Mouse (Mus musculus): ENCODE results near the gene Pdcd6ip. TPM values are rescaled to one million over a fixed set of nuclear protein-coding genes. Genes with fewer than 3 reads are reported as not detected.
"Not testable (repeated sequence)": the region's sequence is repeated elsewhere in the genome, so short reads cannot be mapped to it uniquely, and the experiment has no call there.

Gene Pdcd6ip
- polyA plus RNA-seq, 1 experiment from 2014 or later = 80.0 TPM

DNA sequence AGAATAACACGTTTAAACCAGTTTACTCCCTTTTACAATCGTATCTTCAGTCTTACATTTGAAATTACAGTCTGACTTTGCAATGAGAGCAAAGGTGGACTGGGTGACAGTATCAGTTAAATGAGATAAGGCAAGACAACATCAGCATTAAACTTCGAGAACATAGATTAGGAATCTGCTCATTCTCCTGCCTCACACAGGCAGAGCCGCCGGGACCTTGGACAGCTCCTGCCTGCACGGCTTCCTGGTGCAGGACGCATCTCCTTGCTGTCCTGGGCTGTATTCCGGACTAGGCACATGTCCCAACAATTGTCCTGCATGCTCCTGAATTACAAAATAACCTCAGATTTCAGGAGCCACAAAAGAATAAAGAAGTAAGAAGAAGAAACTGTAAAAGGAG is 54.5 kb downstream of the Pdcd6ip start:
- Histone ChIP-seq H3K4me2 (no peak overlapping the region), H3K36me3 (ENCODE audit: insufficient read depth) (peaks cover 53% of the 10 kb centered on the region), H3K9me3 (ENCODE audit: low read depth, low read length) (no peaks in the 10 kb centered on the region), H3K9ac (no peak overlapping the region), H3K27ac (ENCODE audit: low read depth) (no peak overlapping the region), H3K4me3 (ENCODE audit: low read depth, low read length) (no peak overlapping the region), H3K4me1 (ENCODE audit: insufficient read depth) (no peaks in the 10 kb centered on the region), H3K27me3 (ENCODE audit: insufficient read depth, low read length) (no peaks in the 10 kb centered on the region)
- TF ChIP-seq CTCF (IDR thresholded peaks at IDR 0.05; ENCODE audit: low read depth) = no peak
- DNase-seq (peak; percentile 43), ATAC-seq (ENCODE audit: insufficient read depth) (no peak)
- 66% methylated on average over 8 of the region's 8 CpGs for WGBS

DNA sequence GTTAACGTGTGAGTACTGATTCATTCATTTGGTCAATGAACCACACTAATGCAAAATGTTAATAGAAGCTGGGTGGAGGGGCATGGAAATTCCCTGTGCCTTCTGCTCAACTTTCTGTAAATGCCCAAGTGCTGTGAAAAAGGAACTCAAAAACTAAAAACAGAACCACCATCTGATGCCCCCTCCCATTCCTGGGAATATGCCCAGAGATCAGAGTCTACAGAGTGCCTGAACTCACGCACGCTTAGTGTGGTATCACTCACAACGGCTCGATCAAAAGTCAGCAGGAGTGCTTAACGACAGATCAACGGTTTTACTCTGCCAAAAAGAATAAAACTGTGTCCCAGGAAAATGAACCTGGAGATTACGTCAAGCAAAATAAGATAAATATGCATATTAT is 57.3 kb downstream of the Pdcd6ip start:
- H3K4me2 ChIP-seq = no peak overlapping the region
- no peaks in the 10 kb centered on the region for H3K9me3 ChIP-seq (ENCODE audit: low read depth, low read length)
- no peak overlapping the region for H3K27ac ChIP-seq (ENCODE audit: low read depth)
- H3K4me3 ChIP-seq (ENCODE audit: low read depth, low read length) = no peak overlapping the region
- peaks cover 26% of the 10 kb centered on the region for H3K36me3 ChIP-seq (ENCODE audit: insufficient read depth)
- H3K27me3 ChIP-seq (ENCODE audit: insufficient read depth, low read length) = no peaks in the 10 kb centered on the region
- DNase-seq (no peak), ATAC-seq (ENCODE audit: insufficient read depth) (no peak)
- H3K4me1 ChIP-seq (ENCODE audit: insufficient read depth) = no peaks in the 10 kb centered on the region
- TF ChIP-seq CTCF (IDR thresholded peaks at IDR 0.05; ENCODE audit: low read depth) = no peak
- H3K9ac ChIP-seq = no peak overlapping the region
- 84% methylated on average over 8 of the region's 8 CpGs for WGBS

DNA sequence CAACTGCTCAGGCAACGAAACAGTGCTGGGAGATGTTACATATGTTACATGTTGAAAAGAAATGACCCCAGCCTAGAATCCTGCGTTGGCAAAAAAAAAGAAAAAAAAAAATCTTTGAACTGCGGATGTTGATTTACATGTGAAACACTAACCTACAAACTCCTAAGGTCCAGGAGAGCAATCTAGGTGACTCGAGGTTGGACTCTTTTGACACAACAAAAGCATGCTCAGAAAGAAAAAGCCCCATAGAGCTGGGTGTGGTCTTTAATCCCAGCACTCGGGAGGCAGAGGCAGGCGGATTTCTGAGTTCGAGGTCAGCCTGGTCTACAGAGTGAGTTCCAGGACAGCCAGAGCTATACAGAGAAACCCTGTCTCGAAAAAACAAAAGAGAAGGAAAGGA is 58.8 kb downstream of the Pdcd6ip start:
- H3K9ac ChIP-seq; H3K4me2 ChIP-seq; H3K27me3 ChIP-seq (ENCODE audit: insufficient read depth, low read length); H3K27ac ChIP-seq (ENCODE audit: low read depth); H3K9me3 ChIP-seq (ENCODE audit: low read depth, low read length); DNase-seq; H3K4me1 ChIP-seq (ENCODE audit: insufficient read depth); H3K4me3 ChIP-seq (ENCODE audit: low read depth, low read length); ATAC-seq (ENCODE audit: insufficient read depth): not testable (repeated sequence)
- H3K36me3 ChIP-seq (ENCODE audit: insufficient read depth) = peaks cover 17% of the 10 kb centered on the region; the same call in 1 of the 2 replicates
- WGBS = 75% methylated on average over 8 of the region's 8 CpGs

DNA sequence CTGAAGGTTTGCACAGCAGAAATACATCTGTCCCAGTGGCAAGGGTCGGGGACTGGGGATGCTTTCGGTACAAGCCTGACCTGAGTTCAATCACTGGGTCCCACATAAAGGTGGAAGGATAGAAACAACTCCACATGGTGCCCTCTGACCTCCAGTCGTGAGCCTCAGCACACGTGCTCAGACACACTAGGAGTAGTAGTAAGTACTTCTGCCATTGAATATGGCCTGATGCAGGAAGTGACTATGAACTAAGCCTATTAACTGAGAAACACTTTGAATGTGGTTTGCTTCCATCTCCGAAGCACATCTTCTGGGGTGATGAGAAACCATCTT is 62.3 kb downstream of the Pdcd6ip start:
- Histone ChIP-seq H3K9ac (no peak overlapping the region), H3K27me3 (ENCODE audit: insufficient read depth, low read length) (no peaks in the 10 kb centered on the region), H3K4me3 (ENCODE audit: low read depth, low read length) (no peak overlapping the region), H3K4me2 (no peak overlapping the region), H3K9me3 (ENCODE audit: low read depth, low read length) (no peaks in the 10 kb centered on the region), H3K36me3 (ENCODE audit: insufficient read depth) (no peaks in the 10 kb centered on the region), H3K27ac (ENCODE audit: low read depth) (no peak overlapping the region), H3K4me1 (ENCODE audit: insufficient read depth) (no peaks in the 10 kb centered on the region)
- 33% methylated on average over 5 of the region's 5 CpGs for WGBS
- ATAC-seq (ENCODE audit: insufficient read depth) (peak; percentile 58; the same call in 1 of the 2 replicates), DNase-seq (no peak)
- no peak for TF ChIP-seq CTCF (IDR thresholded peaks at IDR 0.05; ENCODE audit: low read depth)

DNA sequence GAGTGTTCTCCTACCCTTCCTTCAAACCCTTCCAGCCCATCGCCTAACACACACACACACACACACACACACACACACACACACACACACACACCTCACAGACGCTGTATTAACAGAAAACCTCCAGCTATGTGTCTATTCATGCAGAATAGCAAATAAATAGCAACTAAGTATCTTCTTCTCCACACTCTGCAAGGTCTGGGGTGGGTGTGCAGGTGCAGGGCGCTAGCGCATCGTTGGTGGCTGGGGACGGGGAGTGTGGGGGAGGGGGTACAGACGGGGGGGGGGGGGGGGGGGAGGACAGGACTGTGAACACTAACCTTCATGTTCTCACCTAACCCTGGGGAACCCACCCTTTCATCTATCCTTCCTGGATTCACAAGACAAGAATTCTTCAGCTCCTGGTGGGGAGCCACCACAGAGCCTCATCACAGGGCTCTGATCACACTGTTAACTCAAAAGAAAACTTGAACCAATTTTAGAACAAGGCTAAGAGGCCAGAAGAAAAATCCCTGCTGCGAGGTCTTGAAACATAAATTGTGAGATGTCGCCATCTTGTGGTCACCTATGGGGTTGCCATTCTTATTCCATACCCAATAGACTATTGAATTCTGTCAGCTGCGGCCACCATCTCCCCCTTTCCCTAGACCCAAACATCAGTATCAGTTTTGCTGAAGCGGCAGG is 62.8 kb downstream of the Pdcd6ip start:
- H3K9ac ChIP-seq = no peak overlapping the region
- ATAC-seq (ENCODE audit: insufficient read depth) (peak; percentile 63), DNase-seq (peak; percentile 89)
- no peaks in the 10 kb centered on the region for H3K4me1 ChIP-seq (ENCODE audit: insufficient read depth)
- 17% methylated on average over 10 of the region's 11 CpGs for WGBS
- no peaks in the 10 kb centered on the region for H3K27me3 ChIP-seq (ENCODE audit: insufficient read depth, low read length)
- no peak overlapping the region for H3K4me2 ChIP-seq
- no peak overlapping the region for H3K27ac ChIP-seq (ENCODE audit: low read depth)
- H3K9me3 ChIP-seq (ENCODE audit: low read depth, low read length) = no peaks in the 10 kb centered on the region
- no peaks in the 10 kb centered on the region for H3K36me3 ChIP-seq (ENCODE audit: insufficient read depth)
- peak; percentile 79 for TF ChIP-seq CTCF (IDR thresholded peaks at IDR 0.05; ENCODE audit: low read depth)
- no peak overlapping the region for H3K4me3 ChIP-seq (ENCODE audit: low read depth, low read length)

DNA sequence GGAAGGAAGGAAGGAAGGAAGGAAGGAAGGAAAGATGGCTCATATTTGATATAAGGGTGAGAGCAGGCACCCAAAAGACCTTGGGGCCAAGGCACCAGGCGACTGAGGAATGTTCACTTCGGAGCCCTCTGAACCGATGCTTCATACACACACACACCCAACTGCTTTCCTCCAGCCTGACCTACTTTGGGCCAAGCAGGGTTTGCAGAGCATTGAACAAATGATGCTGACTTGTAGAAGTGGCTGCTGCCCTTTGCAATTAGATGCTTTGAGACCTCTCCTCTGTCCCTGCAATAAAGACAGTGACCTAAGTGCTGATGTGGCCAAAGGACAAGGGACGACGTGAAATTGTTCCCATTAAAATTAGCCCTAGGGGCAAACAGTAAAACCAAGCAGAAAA is 63.4 kb downstream of the Pdcd6ip start:
- ATAC-seq (ENCODE audit: insufficient read depth) (no peak), DNase-seq (no peak)
- TF ChIP-seq CTCF (IDR thresholded peaks at IDR 0.05; ENCODE audit: low read depth) = no peak
- Histone ChIP-seq H3K4me3 (ENCODE audit: low read depth, low read length) (no peak overlapping the region), H3K9ac (no peak overlapping the region), H3K36me3 (ENCODE audit: insufficient read depth) (no peaks in the 10 kb centered on the region), H3K9me3 (ENCODE audit: low read depth, low read length) (no peaks in the 10 kb centered on the region), H3K27ac (ENCODE audit: low read depth) (no peak overlapping the region), H3K4me1 (ENCODE audit: insufficient read depth) (no peaks in the 10 kb centered on the region), H3K27me3 (ENCODE audit: insufficient read depth, low read length) (no peaks in the 10 kb centered on the region), H3K4me2 (no peak overlapping the region)
- WGBS = 55% methylated on average over 5 of the region's 5 CpGs

DNA sequence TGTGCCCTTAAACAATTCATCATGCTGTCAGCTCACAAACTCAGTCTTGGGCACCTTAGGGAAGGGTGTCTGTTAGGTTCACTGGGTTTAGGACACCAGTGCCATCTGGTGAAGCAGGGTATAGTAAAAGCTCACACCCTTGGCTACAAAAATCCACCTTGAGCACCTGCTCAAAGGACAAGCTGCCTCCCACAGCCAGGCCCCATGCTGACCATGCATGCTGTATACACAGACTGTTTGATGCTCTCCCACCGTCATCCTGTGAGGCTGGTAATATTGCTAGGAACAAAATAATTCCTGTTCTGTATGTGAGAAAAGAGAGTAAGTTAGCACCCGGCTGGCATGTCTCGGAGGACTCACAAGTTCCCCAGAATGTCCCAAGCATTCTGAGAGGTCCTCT is 64.0 kb downstream of the Pdcd6ip start:
- H3K9me3 ChIP-seq (ENCODE audit: low read depth, low read length) = no peaks in the 10 kb centered on the region
- no peak overlapping the region for H3K4me2 ChIP-seq
- ATAC-seq (ENCODE audit: insufficient read depth) (no peak), DNase-seq (no peak)
- no peaks in the 10 kb centered on the region for H3K4me1 ChIP-seq (ENCODE audit: insufficient read depth)
- no peak overlapping the region for H3K4me3 ChIP-seq (ENCODE audit: low read depth, low read length)
- H3K27me3 ChIP-seq (ENCODE audit: insufficient read depth, low read length) = no peaks in the 10 kb centered on the region
- TF ChIP-seq CTCF (IDR thresholded peaks at IDR 0.05; ENCODE audit: low read depth) = no peak
- no peak overlapping the region for H3K27ac ChIP-seq (ENCODE audit: low read depth)
- H3K36me3 ChIP-seq (ENCODE audit: insufficient read depth) = no peaks in the 10 kb centered on the region
- no peak overlapping the region for H3K9ac ChIP-seq
- 68% methylated on average over 3 of the region's 3 CpGs for WGBS

DNA sequence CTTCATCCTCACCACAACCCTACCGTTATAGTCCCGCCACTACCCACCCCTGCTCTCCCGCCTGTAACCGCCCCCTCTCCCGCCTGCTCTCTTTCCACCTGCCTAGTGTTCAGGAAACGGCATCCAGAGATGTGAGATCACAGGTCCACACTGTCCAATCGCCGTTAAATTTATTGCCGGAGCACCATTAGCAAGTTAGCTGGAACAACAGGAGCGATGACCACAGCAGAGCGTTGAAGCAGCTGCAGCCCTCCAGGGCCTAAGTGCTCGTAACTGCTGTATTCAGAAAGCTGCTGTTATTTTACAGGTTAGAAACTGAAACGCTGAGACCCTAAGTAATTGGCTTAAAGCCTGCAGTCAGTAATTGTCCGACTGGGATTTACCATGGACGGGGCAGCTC is 64.4 kb downstream of the Pdcd6ip start:
- no peak for ATAC-seq (ENCODE audit: insufficient read depth)

More for the DNA sequence above, 64.4 kb downstream of the Pdcd6ip start:
- Histone ChIP-seq H3K27ac (ENCODE audit: low read depth) (no peak overlapping the region), H3K36me3 (ENCODE audit: insufficient read depth) (no peaks in the 10 kb centered on the region), H3K27me3 (ENCODE audit: insufficient read depth, low read length) (no peaks in the 10 kb centered on the region), H3K9ac (no peak overlapping the region), H3K4me1 (ENCODE audit: insufficient read depth) (no peaks in the 10 kb centered on the region), H3K9me3 (ENCODE audit: low read depth, low read length) (no peaks in the 10 kb centered on the region), H3K4me3 (ENCODE audit: low read depth, low read length) (no peak overlapping the region), H3K4me2 (no peak overlapping the region)
- 76% methylated on average over 15 of the region's 15 CpGs for WGBS
- DNase-seq = no peak
- TF ChIP-seq CTCF (IDR thresholded peaks at IDR 0.05; ENCODE audit: low read depth) = no peak
